Mouse (Mus musculus) bone marrow macrophage, adult 2 months (primary cell): Measurements from ENCODE around the gene Rexo2.

ENCODE experiments used
- CTCF ChIP-seq: IDR thresholded peaks from 2 replicates; pipeline ENCODE4 v1.5.1; 2012; ENCODE audit warnings: low read depth, mild to moderate bottlenecking, low read length, moderate library complexity
- POLR2A ChIP-seq: IDR thresholded peaks from 2 replicates; pipeline ENCODE4 v1.6.1; 2012; ENCODE audit warnings: mild to moderate bottlenecking, low read depth, low read length, borderline replicate concordance

DNA sequence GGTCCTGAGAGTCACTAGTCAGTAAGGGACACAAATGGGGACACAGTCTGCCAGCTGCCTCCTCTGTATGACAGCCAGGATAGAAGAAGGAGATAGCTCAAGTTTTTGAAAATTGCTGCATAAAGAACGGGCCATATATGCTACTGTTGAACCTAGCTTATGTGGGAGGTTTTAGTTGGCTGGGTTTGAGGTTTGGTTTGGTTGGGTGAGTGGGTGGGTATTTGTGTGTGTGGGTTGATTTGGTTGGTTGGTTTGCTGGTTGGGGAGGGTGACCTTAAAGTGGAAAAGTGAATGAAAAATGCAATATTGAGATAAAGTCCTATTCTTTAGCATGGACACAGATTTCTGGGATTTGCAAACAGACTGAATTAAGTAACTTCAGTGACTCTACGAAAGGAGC, 35.6 kb downstream of the Rexo2 start:
- no peak for TF ChIP-seq CTCF
- TF ChIP-seq POLR2A: no peak
